8 mouse cellular contexts compared by ENCODE assay signal in the genomic region with DNA sequence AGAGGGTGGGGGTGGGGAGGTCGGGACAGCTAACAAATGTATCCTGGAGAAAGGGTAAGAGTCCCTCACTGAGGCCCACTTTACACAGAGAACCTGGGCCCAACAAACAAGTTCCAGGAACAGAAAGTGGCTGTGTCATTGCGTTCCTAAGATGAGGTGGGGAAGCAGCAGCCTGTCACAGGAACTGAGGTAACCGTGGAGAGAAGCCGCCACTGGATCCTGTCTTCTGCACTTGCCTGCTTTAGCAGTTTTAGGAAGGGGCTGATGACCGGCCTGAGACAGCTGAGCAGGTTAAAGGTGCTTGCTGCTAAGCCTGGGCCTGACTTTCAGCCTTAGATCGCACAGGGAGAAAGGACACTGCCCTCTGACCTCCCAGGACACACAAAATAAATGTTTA. TPM values are rescaled to one million over a fixed set of nuclear protein-coding genes. Genes with fewer than 3 reads are reported as not detected.
DNase-seq lines count a peak whose midpoint lies in the region; ATAC-seq and TF ChIP-seq lines count a peak whose summit lies in the region.

No protein-coding gene starts in this region.

- H3K27ac ChIP-seq in heart, embryonic 11.5 days (ENCODE audit: low read depth, low read length) = peak overlapping the region; percentile 89
- peak overlapping the region; percentile 87 for H3K27ac ChIP-seq in embryonic facial prominence, embryonic 14.5 days (replicated peaks; ENCODE audit: low read depth, low read length)
- H3K27ac ChIP-seq in hindbrain, postnatal 0 days = peak overlapping the region; percentile 80
- peak overlapping the region; percentile 93 for H3K27ac ChIP-seq in lung, embryonic 16.5 days (ENCODE audit: low read length)
- H3K27ac ChIP-seq in stomach, embryonic 14.5 days (ENCODE audit: low read length) = peak overlapping the region; percentile 95

- peaks cover 77% of the 10 kb centered on the region for H3K4me1 ChIP-seq in heart, embryonic 11.5 days (ENCODE audit: control insufficient read depth, insufficient read depth, low read length)
- peaks cover 53% of the 10 kb centered on the region for H3K4me1 ChIP-seq in embryonic facial prominence, embryonic 14.5 days (ENCODE audit: control insufficient read depth, insufficient read depth, low read length)
- H3K4me1 ChIP-seq in hindbrain, postnatal 0 days (ENCODE audit: insufficient read depth, low read length) = peaks cover 38% of the 10 kb centered on the region
- H3K4me1 ChIP-seq in lung, embryonic 16.5 days (replicated peaks; ENCODE audit: control insufficient read depth, insufficient read depth, low read length) = peaks cover 75% of the 10 kb centered on the region
- peaks cover 61% of the 10 kb centered on the region for H3K4me1 ChIP-seq in stomach, embryonic 14.5 days (ENCODE audit: control insufficient read depth, insufficient read depth, low read length)

- DNase-seq in heart, postnatal 25 days (ENCODE audit: low spot score) = no peak
- DNase-seq in embryonic facial prominence, embryonic 14.5 days (ENCODE audit: low spot score) = no peak
- no peak for DNase-seq in hindbrain, postnatal 0 days (ENCODE audit: low spot score)
- DNase-seq in adrenal gland, postnatal 4 days (ENCODE audit: low spot score in 2 of 2) = no peak

- H3K4me3 ChIP-seq in heart, embryonic 11.5 days (ENCODE audit: low read depth, low read length) = no peak overlapping the region
- no peak overlapping the region for H3K4me3 ChIP-seq in embryonic facial prominence, embryonic 14.5 days (ENCODE audit: low read depth, low read length)
- no peak overlapping the region for H3K4me3 ChIP-seq in hindbrain, postnatal 0 days (ENCODE audit: low read length)
- H3K4me3 ChIP-seq in lung, embryonic 16.5 days (ENCODE audit: low read length) = no peak overlapping the region
- no peak overlapping the region for H3K4me3 ChIP-seq in stomach, embryonic 14.5 days (ENCODE audit: low read depth, low read length)

- intact Hi-C loops in heart, postnatal 25 days (cut with DNase I) = no loop called here

- H3K9ac ChIP-seq in heart, embryonic 11.5 days (ENCODE audit: low read depth, low read length) = peak overlapping the region; percentile 66
- 0 out of 2 replicates have a peak overlapping the region, but pooled peaks have one; percentile 46 for H3K9ac ChIP-seq in embryonic facial prominence, embryonic 14.5 days (ENCODE audit: low read depth, low read length)
- no peak overlapping the region for H3K9ac ChIP-seq in hindbrain, postnatal 0 days (replicated peaks; ENCODE audit: low read length)
- peak overlapping the region; percentile 54 for H3K9ac ChIP-seq in lung, embryonic 16.5 days (ENCODE audit: low read length)
- no peak overlapping the region for H3K9ac ChIP-seq in stomach, embryonic 14.5 days (replicated peaks; ENCODE audit: low read depth, low read length)

- no peaks in the 10 kb centered on the region for H3K36me3 ChIP-seq in heart, embryonic 11.5 days (ENCODE audit: control insufficient read depth, insufficient read depth, low read length)
- H3K36me3 ChIP-seq in embryonic facial prominence, embryonic 14.5 days (ENCODE audit: control insufficient read depth, insufficient read depth, low read length) = no peaks in the 10 kb centered on the region
- no peaks in the 10 kb centered on the region for H3K36me3 ChIP-seq in hindbrain, postnatal 0 days (ENCODE audit: insufficient read depth, low read length)
- H3K36me3 ChIP-seq in lung, embryonic 16.5 days (ENCODE audit: control insufficient read depth, insufficient read depth, low read length) = no peaks in the 10 kb centered on the region
- no peaks in the 10 kb centered on the region for H3K36me3 ChIP-seq in stomach, embryonic 14.5 days (ENCODE audit: control insufficient read depth, insufficient read depth, low read length)

- H3K4me2 ChIP-seq in heart, embryonic 11.5 days = peak overlapping the region; percentile 36
- H3K4me2 ChIP-seq in embryonic facial prominence, embryonic 14.5 days (ENCODE audit: low read depth, low read length) = peak overlapping the region; percentile 5; the same call in 1 of the 2 replicates
- no peak overlapping the region for H3K4me2 ChIP-seq in hindbrain, postnatal 0 days (ENCODE audit: low read depth, low read length)
- peak overlapping the region; percentile 24 for H3K4me2 ChIP-seq in lung, embryonic 16.5 days (ENCODE audit: low read depth, low read length)
- 0 out of 2 replicates have a peak overlapping the region, but pooled peaks have one; percentile 16 for H3K4me2 ChIP-seq in stomach, embryonic 14.5 days (replicated peaks; ENCODE audit: low read depth, low read length)

- no peak for ATAC-seq in heart, embryonic 11.5 days (replicated peaks; ENCODE audit: insufficient number of reproducible peaks, low FRiP score, low TSS enrichment)
- ATAC-seq in embryonic facial prominence, embryonic 14.5 days (ENCODE audit: low read depth) = no peak
- ATAC-seq in hindbrain, postnatal 0 days = no peak
- no peak for ATAC-seq in lung, embryonic 16.5 days (ENCODE audit: low read depth)
- ATAC-seq in stomach, embryonic 14.5 days (ENCODE audit: insufficient number of reproducible peaks, insufficient read depth, low FRiP score, low read depth) = no peak
- no peak for ATAC-seq in frontal cortex, adult (ENCODE audit: low TSS enrichment)

- no peaks in the 10 kb centered on the region for H3K9me3 ChIP-seq in heart, embryonic 11.5 days (replicated peaks; ENCODE audit: control insufficient read depth, low read length)
- no peaks in the 10 kb centered on the region for H3K9me3 ChIP-seq in embryonic facial prominence, embryonic 14.5 days (ENCODE audit: control insufficient read depth, low read length)
- no peaks in the 10 kb centered on the region for H3K9me3 ChIP-seq in hindbrain, postnatal 0 days (ENCODE audit: low read length)
- H3K9me3 ChIP-seq in lung, embryonic 16.5 days (ENCODE audit: control insufficient read depth, low read length) = no peaks in the 10 kb centered on the region
- H3K9me3 ChIP-seq in stomach, embryonic 14.5 days (ENCODE audit: control insufficient read depth, low read depth, low read length) = no peaks in the 10 kb centered on the region

- WGBS in heart, embryonic 11.5 days (ENCODE audit: insufficient replicate concordance) = 21% methylated on average over 6 of the region's 6 CpGs
- 36% methylated on average over 6 of the region's 6 CpGs for WGBS in embryonic facial prominence, embryonic 14.5 days
- WGBS in hindbrain, postnatal 0 days = 25% methylated on average over 6 of the region's 6 CpGs
- 34% methylated on average over 6 of the region's 6 CpGs for WGBS in lung, embryonic 16.5 days
- WGBS in stomach, embryonic 14.5 days = 29% methylated on average over 6 of the region's 6 CpGs

- no peaks in the 10 kb centered on the region for H3K27me3 ChIP-seq in heart, embryonic 11.5 days (ENCODE audit: control insufficient read depth, insufficient read depth, low read length)
- H3K27me3 ChIP-seq in embryonic facial prominence, embryonic 14.5 days (replicated peaks; ENCODE audit: control insufficient read depth, insufficient read depth, low read length) = no peaks in the 10 kb centered on the region
- H3K27me3 ChIP-seq in hindbrain, postnatal 0 days (ENCODE audit: insufficient read depth, low read length) = no peaks in the 10 kb centered on the region
- H3K27me3 ChIP-seq in lung, embryonic 16.5 days (ENCODE audit: control insufficient read depth, insufficient read depth, low read depth, low read length) = no peaks in the 10 kb centered on the region
- H3K27me3 ChIP-seq in stomach, embryonic 14.5 days (ENCODE audit: control insufficient read depth, insufficient read depth, low read length) = no peaks in the 10 kb centered on the region

- no peak for TF ChIP-seq CTCF in hindbrain, postnatal 0 days (IDR thresholded peaks at IDR 0.05; ENCODE audit: low read depth)

RNA-seq across cellular contexts. Expression of gene Scyl1, which starts 35.6 kb away (rescaled TPM):
- 54.8 and 59.4 TPM in 2 replicates for polyA plus RNA-seq in heart, embryonic 11.5 days (2014; fragmentation: Nextera tagmentation; extraction: Ambion mirVana)
- 10 to 100 TPM; 63.5 to 64.1 TPM for total RNA-seq in heart, postnatal 25 days (2021)
- 78.3 and 79.8 TPM in 2 replicates for polyA plus RNA-seq in embryonic facial prominence, embryonic 14.5 days (2014; fragmentation: Nextera tagmentation; extraction: Ambion mirVana)
- 84.1 and 96.6 TPM in 2 replicates for total RNA-seq in hindbrain, postnatal 0 days (2014; rRNA removed)
- 73.3 and 76.2 TPM in 2 replicates for polyA plus RNA-seq in hindbrain, postnatal 0 days (2015; fragmentation: Nextera tagmentation; extraction: Ambion mirVana)
- 76.3 and 83.2 TPM in 2 replicates for polyA plus RNA-seq in lung, embryonic 16.5 days (2015; fragmentation: Nextera tagmentation; extraction: Ambion mirVana)
- polyA plus RNA-seq in stomach, embryonic 14.5 days (2014; fragmentation: Nextera tagmentation; extraction: Ambion mirVana) = 67.6 and 72.1 TPM in 2 replicates
- 100 to 1,000 TPM; 105 to 110 TPM for total RNA-seq in adrenal gland, postnatal 4 days (2021)

Comparison
In these comparisons a context has a peak if more than half of its experiments do, and no peak if none do; other contexts are left out.
1. H3K9ac ChIP-seq: peak in heart, embryonic 11.5 days (single experiment), embryonic facial prominence, embryonic 14.5 days (single experiment) and lung, embryonic 16.5 days (single experiment); none in hindbrain, postnatal 0 days (single experiment) and stomach, embryonic 14.5 days (single experiment).
2. Peak in every context shown above with its lines, with median percentiles within 50 percentile points of each other: H3K27ac ChIP-seq.